Mouse (Mus musculus) G1E (cell line): ENCODE measurements around the gene Gm20481. TPM values are rescaled to one million over a fixed set of nuclear protein-coding genes. Genes with fewer than 3 reads are reported as not detected.
"Not testable (repeated sequence)": the region's sequence is repeated elsewhere in the genome, so short reads cannot be mapped to it uniquely, and the experiment has no call there.

ENCODE experiments used
- ATAC-seq: 2 replicates; pipeline ENCODE4 v1.8.0; 2016; ENCODE audit warnings: mild to moderate bottlenecking; ENCODE audit not compliant: insufficient number of reproducible peaks, poor library complexity, low FRiP score, severe bottlenecking; ENCODE audit errors: extremely low read depth
- DNase-seq: peaks from one replicate; pipeline ENCODE4 v3.0.0; 2012; ENCODE audit warnings: low spot score
- H3K27me3 ChIP-seq: 2 replicates; pipeline ENCODE4 v1.6.1; 2012; ENCODE audit warnings: mild to moderate bottlenecking, low read length, inconsistent platforms; ENCODE audit not compliant: insufficient read depth
- H3K36me3 ChIP-seq: replicated peaks from 2 replicates; pipeline ENCODE3; 2012; ENCODE audit warnings: mild to moderate bottlenecking, inconsistent platforms
- H3K4me1 ChIP-seq: 2 replicates; pipeline ENCODE4 v1.6.1; 2012; ENCODE audit warnings: low read depth, low read length, inconsistent platforms, mixed read lengths; ENCODE audit not compliant: insufficient read depth
- H3K4me3 ChIP-seq: 2 replicates; pipeline ENCODE4 v1.5.1; 2012; ENCODE audit warnings: low read depth, mild to moderate bottlenecking, inconsistent platforms, low read length, moderate library complexity, mixed read lengths
- H3K9me3 ChIP-seq: replicated peaks from 2 replicates; pipeline ENCODE4 v1.6.1; 2012; ENCODE audit warnings: inconsistent platforms
- CTCF ChIP-seq: IDR thresholded peaks from 2 replicates; pipeline ENCODE4 v1.5.1; 2012; ENCODE audit warnings: low read depth, low read length, inconsistent platforms, mixed read lengths
- GATA1 ChIP-seq: IDR thresholded peaks from 2 replicates; pipeline ENCODE4 v1.6.1; 2012; ENCODE audit warnings: borderline replicate concordance, low read length, inconsistent platforms, mixed read lengths
- GATA2 ChIP-seq: IDR thresholded peaks from 2 replicates; pipeline ENCODE4 v1.6.1; 2012; ENCODE audit warnings: low read depth, low read length, inconsistent platforms, borderline replicate concordance
- POLR2AphosphoS5 ChIP-seq: IDR thresholded peaks from 2 replicates; pipeline ENCODE4 v1.6.1; 2012; ENCODE audit warnings: low read depth, low read length, inconsistent platforms; ENCODE audit not compliant: insufficient replicate concordance
- TAL1 ChIP-seq: conservative IDR thresholded peaks from 2 replicates; pipeline ENCODE4 v1.6.1; 2012; ENCODE audit warnings: low read depth, low read length, inconsistent platforms, mixed read lengths
- polyA plus RNA-seq: library from polyadenylated mRNA; stranded (reverse); fragments of >175 nt; gene quantifications from 2 replicates; pipeline ENCODE4 v1.2.3, GENCODE M21; 2012
- total RNA-seq, 2 experiments: library from RNA; stranded (forward) in 1 of 2; stranded (reverse) in 1 of 2; fragments of 200-1000 nt in 1 of 2; fragments of >200 nt in 1 of 2; fragmentation: Nextera tagmentation in 1 of 2; gene quantifications; 2 replicates each; pipeline ENCODE4 v1.2.3; 2014 to 2017

Gm20481 gene
- total and polyA plus RNA-seq, 3 experiments: 0.44 TPM; not detected in 2

DNA sequence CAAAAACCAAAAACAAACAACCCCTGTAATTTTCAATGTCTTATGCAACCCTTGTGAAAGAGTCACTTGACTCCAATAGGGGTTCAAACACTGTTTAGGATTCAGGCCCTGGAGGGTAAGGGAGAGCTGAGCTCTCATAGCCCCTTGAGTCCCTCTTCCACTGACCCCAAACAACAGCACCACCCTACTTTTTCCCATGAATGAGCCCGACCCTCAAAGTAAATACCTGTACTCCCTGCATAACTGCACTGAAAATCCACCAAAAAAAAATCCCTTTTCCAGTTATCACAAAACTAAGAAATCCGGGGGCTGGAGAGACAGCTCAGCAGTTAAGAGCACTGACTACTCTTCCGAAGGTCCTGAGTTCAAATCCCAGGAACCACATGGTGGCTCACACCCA is 13.8 kb upstream of the Gm20481 start:
- no peak overlapping the region for H3K4me3 ChIP-seq
- peaks cover 11% of the 10 kb centered on the region for H3K36me3 ChIP-seq
- H3K9me3 ChIP-seq: peaks cover 14% of the 10 kb centered on the region
- peaks cover 18% of the 10 kb centered on the region for H3K4me1 ChIP-seq
- ATAC-seq (no peak), DNase-seq (no peak)
- no peaks in the 10 kb centered on the region for H3K27me3 ChIP-seq
- no peak for TF ChIP-seq TAL1
- TF ChIP-seq CTCF: no peak
- no peak for TF ChIP-seq POLR2AphosphoS5
- no peak for TF ChIP-seq GATA2
- no peak for TF ChIP-seq GATA1

GRCm38 (mm10) chr17:34956340-34956739 is 13.4 kb upstream of the Gm20481 start:
- Histone ChIP-seq H3K4me3 (no peak overlapping the region), H3K27me3 (no peaks in the 10 kb centered on the region), H3K4me1 (peaks cover 17% of the 10 kb centered on the region), H3K9me3 (peaks cover 14% of the 10 kb centered on the region), H3K36me3 (peaks cover 7% of the 10 kb centered on the region)
- ATAC-seq (no peak), DNase-seq (no peak)
- TF ChIP-seq TAL1 (no peak), GATA1 (no peak), CTCF (no peak), GATA2 (no peak), POLR2AphosphoS5 (no peak)

GRCm38 (mm10) chr17:34957291-34957690 is 12.4 kb upstream of the Gm20481 start:
- not testable (repeated sequence) for DNase-seq, H3K27me3 ChIP-seq, ATAC-seq

GRCm38 (mm10) chr17:34957966-34958365 is 11.7 kb upstream of the Gm20481 start:
- not testable (repeated sequence) for H3K36me3 ChIP-seq, DNase-seq, H3K27me3 ChIP-seq, H3K4me3 ChIP-seq, ATAC-seq
- peaks cover 21% of the 10 kb centered on the region for H3K4me1 ChIP-seq
- peaks cover 14% of the 10 kb centered on the region for H3K9me3 ChIP-seq

More at GRCm38 (mm10) chr17:34957291-34957690, 12.4 kb upstream of the Gm20481 start:
- not testable (repeated sequence) for H3K36me3 ChIP-seq, H3K4me3 ChIP-seq
- peaks cover 21% of the 10 kb centered on the region for H3K4me1 ChIP-seq
- peaks cover 14% of the 10 kb centered on the region for H3K9me3 ChIP-seq

DNA sequence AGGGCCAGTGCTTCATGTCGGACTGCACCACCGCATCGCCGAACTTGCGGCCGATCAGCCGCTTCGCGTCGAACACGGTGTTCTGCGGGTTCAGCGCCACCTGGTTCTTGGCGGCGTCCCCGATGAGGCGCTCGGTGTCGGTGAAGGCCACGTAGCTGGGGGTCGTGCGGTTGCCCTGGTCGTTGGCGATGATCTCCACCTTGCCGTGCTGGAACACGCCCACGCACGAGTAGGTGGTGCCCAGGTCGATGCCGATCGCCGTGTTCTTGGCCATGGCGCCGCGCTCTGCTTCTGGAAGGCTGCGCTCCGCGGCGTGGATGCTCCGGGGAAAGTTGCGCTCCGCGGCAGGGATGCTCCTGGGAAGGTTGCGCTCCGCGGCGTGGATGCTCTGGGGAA is 11.0 kb upstream of the Gm20481 start:
- peak overlapping the region; percentile 71; the same call in 1 of the 2 replicates for H3K4me3 ChIP-seq
- not testable (repeated sequence) for ATAC-seq

GRCm38 (mm10) chr17:34959130-34959778 is 10.5 kb upstream of the Gm20481 start, which contains the start of gene Hspa1b:
Hspa1b (minus strand) TSS chr17:34959238.
- peak; percentile 52 for ATAC-seq
- H3K27me3 ChIP-seq, H3K36me3 ChIP-seq: not testable (repeated sequence)
- DNase-seq: peak; percentile 55
- Histone ChIP-seq H3K9me3 (peaks cover 14% of the 10 kb centered on the region), H3K4me1 (peaks cover 15% of the 10 kb centered on the region), H3K4me3 (peak within 1 kb of the TSS; percentile 71)

More for the DNA sequence above, 11.0 kb upstream of the Gm20481 start:
- Histone ChIP-seq H3K4me1 (peaks cover 15% of the 10 kb centered on the region), H3K9me3 (peaks cover 14% of the 10 kb centered on the region)
- H3K36me3 ChIP-seq, DNase-seq, H3K27me3 ChIP-seq: not testable (repeated sequence)

- Histone ChIP-seq H3K4me1 (peaks cover 22% of the 10 kb centered on the region), H3K4me3 (peak overlapping the region; percentile 71), H3K36me3 (no peaks in the 10 kb centered on the region), H3K27me3 (peaks cover 14% of the 10 kb centered on the region), H3K9me3 (peaks cover 14% of the 10 kb centered on the region)
- ATAC-seq: no peak
- TF ChIP-seq GATA2: no peak
- TF ChIP-seq GATA1: no peak
- TF ChIP-seq POLR2AphosphoS5: no peak
- no peak for DNase-seq
These were observed 9.7 kb upstream of the Gm20481 start for GRCm38 (mm10) chr17:34959881-34960515.
